Mouse (Mus musculus): ENCODE results near the gene Cipc.

- TF ChIP-seq GATA1 (IDR thresholded peaks at IDR 0.05; ENCODE audit: borderline replicate concordance, low read length) (no peak), FLI1 (IDR thresholded peaks at IDR 0.05; ENCODE audit: low read length) (no peak)
Observed at GRCm38 (mm10) chr12:86903828-86904806, 42.7 kb upstream of the Cipc start.

All from megakaryocyte, embryonic 14.5 days (primary cell).